Mouse (Mus musculus): ENCODE data around the gene Ppp1r32.

Gene Ppp1r32

DNA sequence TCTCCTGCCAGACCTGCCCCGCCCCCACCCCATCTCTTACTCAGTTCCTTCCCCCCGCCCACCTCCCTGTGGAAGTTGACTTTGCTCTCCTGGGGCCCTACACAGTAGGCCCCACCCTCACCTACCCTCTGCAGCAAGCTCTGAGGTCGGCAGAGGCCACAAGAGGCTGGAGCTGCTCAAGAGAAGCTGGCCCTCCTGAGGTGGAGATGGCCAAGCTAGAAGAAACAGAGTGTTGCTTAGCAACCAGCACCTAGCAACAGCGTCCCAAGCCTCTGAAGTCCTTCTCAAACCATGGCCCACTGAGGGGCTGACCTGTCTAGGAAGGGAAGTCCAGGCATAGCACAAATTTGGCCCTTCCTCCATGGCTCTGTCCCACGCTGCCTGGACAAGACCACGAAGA lies at the start of gene Ppp1r32:
TSS of gene Ppp1r32 (minus strand) at position 226 of the 400 bp plus-strand sequence.
- DNase-seq (ENCODE audit: low read depth, low spot score), result peak; percentile 72

GRCm38 (mm10) chr19:10530082-10530481 lies 47.4 kb upstream of the Ppp1r32 start:
- DNase-seq (ENCODE audit: low read depth, low spot score), result no peak

- peak; percentile 61 for DNase-seq (ENCODE audit: low read depth, low spot score)
Observed at GRCm38 (mm10) chr19:10525910-10526309, 43.2 kb upstream of the Ppp1r32 start, which contains the start of gene Sdhaf2. TSS of gene Sdhaf2 (minus strand) at chr19:10526142.

GRCm38 (mm10) chr19:10525106-10525901 lies 42.6 kb upstream of the Ppp1r32 start, which contains the start of gene Cpsf7:
TSS of gene Cpsf7 (plus strand) at chr19:10525266.
- DNase-seq (ENCODE audit: low read depth, low spot score), result peak; percentile 95

DNA sequence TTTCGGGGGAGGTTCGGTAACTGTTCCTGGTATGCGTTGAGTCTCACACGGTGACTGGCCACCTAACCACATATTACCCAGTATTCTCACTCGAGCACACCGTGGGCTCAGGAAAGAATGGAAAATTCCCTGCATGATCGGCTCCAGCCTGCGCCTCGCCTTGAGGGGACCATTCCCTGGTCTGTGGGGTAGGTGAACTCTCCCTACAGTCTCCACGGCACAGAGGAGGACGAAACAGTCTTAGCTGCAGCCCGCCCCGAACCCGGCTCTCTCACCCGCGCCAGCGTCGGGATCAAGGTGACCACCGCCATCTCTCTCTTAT lies 42.0 kb upstream of the Ppp1r32 start:
- DNase-seq (ENCODE audit: low read depth, low spot score), result no peak

DNA sequence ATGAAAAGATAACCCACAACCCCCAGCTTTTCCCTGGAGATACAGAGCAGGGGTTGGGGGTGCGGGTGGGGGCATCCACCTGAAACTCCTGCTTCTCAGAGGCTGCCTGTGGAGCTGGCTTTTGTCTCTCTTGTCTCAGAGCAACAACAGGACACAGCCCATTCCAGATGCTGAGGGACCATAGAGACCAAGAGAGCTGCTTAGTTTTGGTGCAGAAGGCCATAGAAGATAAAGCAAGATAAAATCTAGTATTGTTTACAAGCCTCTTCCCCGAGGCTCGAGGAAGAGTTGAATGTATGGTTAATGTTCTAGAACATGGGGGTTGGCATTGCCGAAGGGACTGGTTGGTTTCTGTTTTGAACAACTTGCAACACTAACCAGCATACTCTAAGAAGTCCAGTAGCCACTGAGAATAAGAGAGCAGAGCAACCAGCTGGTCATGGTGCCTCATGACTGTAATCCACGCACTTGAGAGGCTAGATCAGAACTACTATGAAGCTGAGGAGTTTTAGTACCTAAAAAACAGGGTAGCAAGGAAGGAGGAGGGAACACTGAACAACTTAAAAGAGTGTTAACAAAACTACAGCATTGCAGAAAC lies 40.9 kb upstream of the Ppp1r32 start:
- no peak for DNase-seq (ENCODE audit: low read depth, low spot score)

- no peak for DNase-seq (ENCODE audit: low read depth, low spot score)
Observed at GRCm38 (mm10) chr19:10521926-10522325, 39.2 kb upstream of the Ppp1r32 start.

- DNase-seq (ENCODE audit: low read depth, low spot score), result peak; percentile 47
Observed at GRCm38 (mm10) chr19:10520355-10520754, 37.6 kb upstream of the Ppp1r32 start.

- DNase-seq (ENCODE audit: low read depth, low spot score), result no peak
Observed at GRCm38 (mm10) chr19:10510759-10511330, 28.1 kb upstream of the Ppp1r32 start.

- peak; percentile 72 for DNase-seq (ENCODE audit: low read depth, low spot score)
Observed at GRCm38 (mm10) chr19:10502571-10502970, 19.8 kb upstream of the Ppp1r32 start.

DNA sequence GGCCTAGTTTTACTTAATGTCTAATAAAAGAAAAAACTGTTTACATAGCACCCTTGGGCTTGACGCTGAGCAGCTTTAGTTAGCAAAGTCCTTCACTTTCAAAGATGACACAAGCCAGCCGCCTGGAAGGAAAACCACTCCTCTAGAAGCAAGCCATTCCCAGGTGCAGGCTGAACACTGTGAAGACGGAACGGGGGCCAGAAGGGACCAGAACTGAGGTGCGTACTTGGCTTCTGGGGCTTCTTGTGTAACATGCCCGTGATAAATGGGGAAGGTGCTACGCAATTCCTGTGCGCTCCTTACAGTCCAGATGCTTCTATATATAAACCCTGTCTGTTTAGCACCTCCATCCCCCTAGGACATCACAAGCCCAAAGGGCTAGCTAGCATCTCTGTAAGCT lies 17.9 kb upstream of the Ppp1r32 start:
- no peak for DNase-seq (ENCODE audit: low read depth, low spot score)

- DNase-seq (ENCODE audit: low read depth, low spot score), result no peak
Observed at GRCm38 (mm10) chr19:10497512-10498160, 14.9 kb upstream of the Ppp1r32 start.

GRCm38 (mm10) chr19:10496976-10497375 lies 14.2 kb upstream of the Ppp1r32 start:
- no peak for DNase-seq (ENCODE audit: low read depth, low spot score)

DNA sequence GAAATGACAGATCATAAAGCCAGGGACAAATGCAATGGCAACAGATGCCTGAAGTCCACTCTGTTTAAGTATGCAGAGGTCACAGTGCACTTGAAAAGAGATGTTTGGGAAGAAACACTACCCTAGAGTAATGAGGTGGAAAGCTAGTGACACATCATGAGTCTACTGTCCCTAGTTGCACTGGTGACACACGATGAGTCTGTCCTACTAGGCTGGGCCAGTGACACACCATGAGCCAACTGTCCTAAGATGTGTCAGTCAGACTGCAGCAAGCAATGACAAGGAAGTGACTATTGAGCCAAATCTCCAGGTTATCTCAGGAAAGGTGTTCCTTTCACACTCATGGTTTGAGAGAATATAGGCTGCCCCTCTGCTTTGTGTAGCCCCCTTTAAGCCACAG lies 12.9 kb upstream of the Ppp1r32 start:
- DNase-seq (ENCODE audit: low read depth, low spot score), result no peak

- DNase-seq (ENCODE audit: low read depth, low spot score), result peak; percentile 86
Observed at GRCm38 (mm10) chr19:10486264-10486738, 3.6 kb upstream of the Ppp1r32 start.

DNA sequence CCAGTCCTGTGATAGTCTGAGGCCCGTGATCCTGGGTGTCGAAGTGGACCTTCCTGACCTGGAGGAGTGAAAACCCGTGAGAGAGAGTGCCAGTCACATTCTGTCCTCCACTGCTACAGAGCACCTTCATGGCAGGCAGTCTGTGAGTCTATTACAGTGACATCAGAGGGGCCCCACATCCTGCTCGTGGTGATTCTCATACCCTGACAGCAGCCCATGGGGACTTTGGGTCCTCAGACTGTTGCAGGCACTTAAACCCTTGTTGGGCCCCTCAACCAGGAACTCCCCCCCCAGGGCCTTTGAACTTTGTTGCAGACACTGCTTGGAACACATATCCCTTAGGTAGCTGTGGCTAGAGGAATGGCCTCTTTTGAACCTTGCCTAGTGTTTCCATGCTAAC lies 3.2 kb downstream of the Ppp1r32 start:
- DNase-seq (ENCODE audit: low read depth, low spot score), result no peak

DNA sequence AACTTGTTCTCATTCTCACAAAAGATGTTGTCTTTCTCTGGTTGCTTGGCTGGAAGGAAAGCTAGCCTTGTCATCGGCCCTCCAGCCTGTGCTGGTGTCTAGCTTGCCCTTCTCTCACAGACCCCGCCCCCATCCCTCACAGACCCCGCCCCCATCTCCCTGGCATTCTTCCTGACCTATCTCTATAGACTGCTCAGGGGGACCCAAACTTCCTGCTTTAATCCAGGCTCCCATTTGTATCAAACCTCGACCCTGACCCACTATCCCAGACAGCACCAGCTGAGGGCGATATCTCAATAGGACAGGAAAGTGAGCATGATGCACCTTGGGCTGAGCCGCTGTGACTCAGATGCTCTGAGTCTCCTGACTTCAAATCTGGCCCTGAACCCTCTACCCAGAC lies 8.9 kb downstream of the Ppp1r32 start:
- DNase-seq (ENCODE audit: low read depth, low spot score), result no peak

- no peak for DNase-seq (ENCODE audit: low read depth, low spot score)
Observed at GRCm38 (mm10) chr19:10472958-10473357, 9.8 kb downstream of the Ppp1r32 start.

- no peak for DNase-seq (ENCODE audit: low read depth, low spot score)
Observed at GRCm38 (mm10) chr19:10469171-10469658, 13.5 kb downstream of the Ppp1r32 start.

GRCm38 (mm10) chr19:10464427-10464826 lies 18.3 kb downstream of the Ppp1r32 start:
- DNase-seq (ENCODE audit: low read depth, low spot score), result no peak

GRCm38 (mm10) chr19:10461584-10461983 lies 21.1 kb downstream of the Ppp1r32 start:
- no peak for DNase-seq (ENCODE audit: low read depth, low spot score)

- DNase-seq (ENCODE audit: low read depth, low spot score), result no peak
Observed at GRCm38 (mm10) chr19:10459907-10460306, 22.8 kb downstream of the Ppp1r32 start.
